In genomic region chr14:37271015-37271933, GRCm38 (mm10) we compare ENCODE assay signal across 10 mouse cellular contexts.
DNase-seq lines count a peak whose midpoint lies in the region; ATAC-seq and TF ChIP-seq lines count a peak whose summit lies in the region.
"Had no signal": no experiment of that assay in that cellular context is flagged by ENCODE, and none has a peak within 500 bp of the region (broad histone marks: within the 10 kb centered on the region; RNA-seq: fewer than 3 reads in every experiment).

No protein-coding gene starts in this region.

- ATAC-seq in liver, embryonic 11.5 days (replicated peaks; ENCODE audit: low FRiP score) = no peak
- ATAC-seq in liver, postnatal 0 days = no peak
- peak; percentile 74 for ATAC-seq in forebrain, embryonic 15.5 days (replicated peaks)
- no peak for ATAC-seq in megakaryocyte, adult 5-6 weeks (ENCODE audit: poor library complexity, severe bottlenecking)

- DNase-seq in liver, embryonic 11.5 days (ENCODE audit: low spot score) = peak; percentile 30
- no peak for DNase-seq in liver, postnatal 0 days
- peak; percentile 3 for DNase-seq in lung, postnatal 36 days
- DNase-seq in retina, postnatal 1 day = peak; percentile 42
- no peak for DNase-seq in spleen, postnatal 36 days (ENCODE audit: low spot score in 2 of 2)
- no peak for DNase-seq in left cerebral cortex, adult 18-20 months (ENCODE audit: low spot score in 2 of 2)
- DNase-seq: kidney, adult 2 months had no signal

- no peaks in the 10 kb centered on the region for H3K9me3 ChIP-seq in liver, embryonic 11.5 days (ENCODE audit: control insufficient read depth, low read length)
- no peaks in the 10 kb centered on the region for H3K9me3 ChIP-seq in liver, postnatal 0 days (ENCODE audit: low read length)
- no peaks in the 10 kb centered on the region for H3K9me3 ChIP-seq in forebrain, embryonic 15.5 days
- H3K9me3 ChIP-seq: limb, embryonic 15.5 days had no signal

- H3K27ac ChIP-seq in liver, embryonic 11.5 days (ENCODE audit: low read depth, low read length) = no peak overlapping the region
- no peak overlapping the region for H3K27ac ChIP-seq in liver, postnatal 0 days (ENCODE audit: low read depth)
- peak overlapping the region; percentile 24 for H3K27ac ChIP-seq in forebrain, embryonic 15.5 days (replicated peaks)
- H3K27ac ChIP-seq: limb, embryonic 15.5 days had no signal

- no peak overlapping the region for H3K4me3 ChIP-seq in liver, embryonic 11.5 days (ENCODE audit: low read depth, low read length)
- no peak overlapping the region for H3K4me3 ChIP-seq in liver, postnatal 0 days (ENCODE audit: low read depth, low read length)
- H3K4me3 ChIP-seq in forebrain, embryonic 15.5 days = no peak overlapping the region
- H3K4me3 ChIP-seq: limb, embryonic 15.5 days had no signal

- WGBS in liver, embryonic 11.5 days = 54% methylated on average over 6 of the region's 6 CpGs
- WGBS in liver, postnatal 0 days (ENCODE audit: insufficient replicate concordance) = 64% methylated on average over 6 of the region's 6 CpGs
- WGBS in forebrain, embryonic 15.5 days = 19% methylated on average over 6 of the region's 6 CpGs

- no peak overlapping the region for H3K4me2 ChIP-seq in liver, embryonic 11.5 days
- no peak overlapping the region for H3K4me2 ChIP-seq in liver, postnatal 0 days (ENCODE audit: low read depth, low read length)
- no peak overlapping the region for H3K4me2 ChIP-seq in forebrain, embryonic 15.5 days (replicated peaks)
- H3K4me2 ChIP-seq: limb, embryonic 15.5 days had no signal

- TF ChIP-seq EP300 in liver, postnatal 0 days (IDR thresholded peaks at IDR 0.05; ENCODE audit: low read depth) = no peak

- no peaks in the 10 kb centered on the region for H3K27me3 ChIP-seq in liver, embryonic 11.5 days (replicated peaks; ENCODE audit: control insufficient read depth, insufficient read depth, low read length)
- no peaks in the 10 kb centered on the region for H3K27me3 ChIP-seq in liver, postnatal 0 days (ENCODE audit: insufficient read depth, low read length)
- H3K27me3 ChIP-seq in forebrain, embryonic 15.5 days = no peaks in the 10 kb centered on the region
- H3K27me3 ChIP-seq: limb, embryonic 15.5 days had no signal

- no peaks in the 10 kb centered on the region for H3K36me3 ChIP-seq in liver, embryonic 11.5 days (ENCODE audit: control insufficient read depth, insufficient read depth, low read length)
- H3K36me3 ChIP-seq in liver, postnatal 0 days (replicated peaks; ENCODE audit: insufficient read depth, low read length) = no peaks in the 10 kb centered on the region
- H3K36me3 ChIP-seq in forebrain, embryonic 15.5 days = no peaks in the 10 kb centered on the region
- H3K36me3 ChIP-seq: limb, embryonic 15.5 days had no signal

- H3K9ac ChIP-seq in liver, embryonic 11.5 days (ENCODE audit: low read depth, low read length) = no peak overlapping the region
- H3K9ac ChIP-seq in liver, postnatal 0 days (replicated peaks) = no peak overlapping the region
- H3K9ac ChIP-seq in forebrain, embryonic 15.5 days (replicated peaks) = no peak overlapping the region
- H3K9ac ChIP-seq: limb, embryonic 15.5 days had no signal

- H3K4me1 ChIP-seq in liver, embryonic 11.5 days (replicated peaks; ENCODE audit: control insufficient read depth, insufficient read depth, low read length) = no peaks in the 10 kb centered on the region
- H3K4me1 ChIP-seq in liver, postnatal 0 days (ENCODE audit: insufficient read depth) = no peaks in the 10 kb centered on the region
- H3K4me1 ChIP-seq in forebrain, embryonic 15.5 days = peaks cover 9% of the 10 kb centered on the region; the same call in 1 of the 2 replicates

- TF ChIP-seq CTCF in liver, postnatal 0 days (IDR thresholded peaks at IDR 0.05; ENCODE audit: low read depth) = no peak

Comparison
In these comparisons a context has a peak if more than half of its experiments do, and no peak if none do; other contexts are left out.
1. DNase-seq: peak in liver, embryonic 11.5 days (single experiment), lung, postnatal 36 days (single experiment) and retina, postnatal 1 day (single experiment); none in liver, postnatal 0 days (single experiment), spleen, postnatal 36 days (0 of 2) and left cerebral cortex, adult 18-20 months (0 of 2).